Mouse (Mus musculus) lung, adult 2 months (tissue): ENCODE data around the gene Mlph. TPM values are rescaled to one million over a fixed set of nuclear protein-coding genes. Genes with fewer than 3 reads are reported as not detected.

ENCODE experiments used
- DNase-seq: peaks from one replicate; pipeline ENCODE4 v3.0.0; 2022
- H3K4me1 ChIP-seq: fragments of 200-500 bp; 2 replicates; pipeline ENCODE4 v1.6.1; 2011; ENCODE audit warnings: low read length; ENCODE audit not compliant: control insufficient read depth, insufficient read depth
- H3K4me3 ChIP-seq: fragments of 200-500 bp; replicated peaks from 2 replicates; pipeline ENCODE3; 2011; ENCODE audit warnings: low read depth, mild to moderate bottlenecking, control low read depth, low read length; ENCODE audit errors: extremely low read depth
- CTCF ChIP-seq: fragments of 200-500 bp; IDR thresholded peaks from 2 replicates; pipeline ENCODE4 v1.5.1; 2011; ENCODE audit warnings: mild to moderate bottlenecking, low read length, control low read depth; ENCODE audit not compliant: insufficient read depth
- POLR2A ChIP-seq: fragments of 200-500 bp; IDR thresholded peaks from 2 replicates; pipeline ENCODE4 v1.6.1; 2011; ENCODE audit warnings: low read depth, mild to moderate bottlenecking, control low read depth, low read length, borderline replicate concordance; ENCODE audit errors: extremely low read depth
- WGBS: fragments of 180-500 bp; shearing (Covaris S2); methylation state at CpG from one replicate; pipeline ENCODE4 v1.1.7; 2018; 5-methylcytosine and 5-hydroxymethylcytosine counted together
- polyA plus RNA-seq: library from polyadenylated mRNA; depleted of rRNA; stranded (reverse); fragments of >200 nt; gene quantifications from 2 replicates; pipeline ENCODE4 v1.2.3, GENCODE M21; 2012

The Mlph gene
- polyA plus RNA-seq, 1 experiment: 13.5 TPM

DNA sequence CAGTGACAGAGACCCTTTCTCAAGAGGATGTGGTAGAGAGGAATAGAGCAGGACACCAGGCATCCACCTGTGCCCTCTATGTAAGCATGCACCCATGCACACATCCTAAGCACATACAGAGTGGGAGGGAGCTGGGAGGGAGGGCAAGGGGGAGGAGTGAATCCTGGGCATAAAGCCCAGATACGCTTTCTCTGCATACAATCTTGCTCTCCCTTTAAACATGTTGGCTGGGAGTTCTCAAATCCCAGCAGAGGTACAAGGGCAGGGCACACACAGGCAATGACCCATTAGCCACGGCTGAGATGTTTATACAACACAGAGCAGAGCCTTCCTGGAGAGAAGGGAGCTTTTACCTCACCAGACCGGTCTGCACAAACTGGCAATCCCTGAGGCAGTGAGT is 48.1 kb downstream of the Mlph start:
- WGBS: 24% methylated on average over 3 of the region's 3 CpGs
- no peak for TF ChIP-seq CTCF
- TF ChIP-seq POLR2A: no peak
- DNase-seq: no peak

DNA sequence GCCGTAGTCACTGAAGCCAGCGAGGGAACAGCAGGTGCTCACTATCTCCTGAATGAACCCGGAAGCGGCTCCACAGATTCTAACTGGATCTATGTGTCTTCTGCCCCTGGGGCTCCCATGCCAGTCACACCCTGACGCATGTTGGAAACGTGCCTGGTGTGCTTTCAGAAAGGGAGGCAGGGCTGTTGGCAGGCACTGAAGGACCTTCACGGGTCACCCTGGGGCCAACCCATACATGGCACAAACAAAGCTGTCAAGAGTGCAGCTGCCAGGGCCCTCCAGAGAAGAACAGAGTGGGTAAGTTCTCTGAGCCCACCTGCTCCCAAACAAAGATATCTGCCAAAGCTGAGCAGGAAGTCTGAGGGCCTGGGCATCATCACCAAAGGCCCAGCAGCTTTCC is 52.7 kb downstream of the Mlph start:
- DNase-seq: peak; percentile 49
- Histone ChIP-seq H3K4me3 (no peak overlapping the region), H3K4me1 (peaks cover 2% of the 10 kb centered on the region; the same call in 1 of the 2 replicates)
- WGBS: 45% methylated on average over 7 of the region's 7 CpGs
- no peak for TF ChIP-seq CTCF
- no peak for TF ChIP-seq POLR2A

More for the DNA sequence above, 48.1 kb downstream of the Mlph start:
- H3K4me3 ChIP-seq: no peak overlapping the region
- peaks cover 2% of the 10 kb centered on the region; the same call in 1 of the 2 replicates for H3K4me1 ChIP-seq

DNA sequence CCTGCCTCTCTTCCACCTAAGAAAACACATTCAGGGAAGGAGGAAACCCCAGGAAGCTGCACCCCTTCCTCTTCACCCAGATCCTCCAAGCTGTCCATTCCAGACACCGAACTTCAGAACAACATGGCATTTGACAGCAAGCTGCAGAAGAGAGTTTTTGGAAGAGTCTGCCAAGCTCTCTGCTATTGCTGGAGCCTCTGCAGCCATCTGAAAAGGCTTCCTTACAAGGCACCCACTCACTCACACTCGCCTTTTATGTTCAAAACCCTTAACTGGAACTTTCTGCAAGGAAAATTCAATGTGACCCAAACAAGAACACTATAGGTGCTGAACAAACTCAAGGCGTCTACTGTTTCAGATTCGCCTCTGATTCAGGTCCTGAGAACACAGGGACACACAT is 53.8 kb downstream of the Mlph start:
- H3K4me1 ChIP-seq: peaks cover 5% of the 10 kb centered on the region; the same call in 1 of the 2 replicates
- 56% methylated on average over 4 of the region's 4 CpGs for WGBS
- DNase-seq: no peak
- no peak overlapping the region for H3K4me3 ChIP-seq
- TF ChIP-seq POLR2A: no peak
- TF ChIP-seq CTCF: no peak

GRCm38 (mm10) chr1:90969347-90969784 is 54.5 kb downstream of the Mlph start, which contains the start of gene Rab17:
TSS of gene Rab17 (minus strand) at chr1:90969661.
- TF ChIP-seq CTCF (no peak), POLR2A (no peak)
- peak; percentile 70 for DNase-seq
- H3K4me1 ChIP-seq: peaks cover 5% of the 10 kb centered on the region; the same call in 1 of the 2 replicates
- 35% methylated on average over 9 of the region's 9 CpGs for WGBS
- H3K4me3 ChIP-seq: peak within 1 kb of the TSS; percentile 26

GRCm38 (mm10) chr1:90969881-90970390 is 55.1 kb downstream of the Mlph start:
- WGBS: 58% methylated on average over 10 of the region's 10 CpGs
- H3K4me3 ChIP-seq: no peak overlapping the region
- TF ChIP-seq CTCF: no peak
- no peak for TF ChIP-seq POLR2A
- no peak for DNase-seq
- H3K4me1 ChIP-seq: peaks cover 7% of the 10 kb centered on the region; the same call in 1 of the 2 replicates

DNA sequence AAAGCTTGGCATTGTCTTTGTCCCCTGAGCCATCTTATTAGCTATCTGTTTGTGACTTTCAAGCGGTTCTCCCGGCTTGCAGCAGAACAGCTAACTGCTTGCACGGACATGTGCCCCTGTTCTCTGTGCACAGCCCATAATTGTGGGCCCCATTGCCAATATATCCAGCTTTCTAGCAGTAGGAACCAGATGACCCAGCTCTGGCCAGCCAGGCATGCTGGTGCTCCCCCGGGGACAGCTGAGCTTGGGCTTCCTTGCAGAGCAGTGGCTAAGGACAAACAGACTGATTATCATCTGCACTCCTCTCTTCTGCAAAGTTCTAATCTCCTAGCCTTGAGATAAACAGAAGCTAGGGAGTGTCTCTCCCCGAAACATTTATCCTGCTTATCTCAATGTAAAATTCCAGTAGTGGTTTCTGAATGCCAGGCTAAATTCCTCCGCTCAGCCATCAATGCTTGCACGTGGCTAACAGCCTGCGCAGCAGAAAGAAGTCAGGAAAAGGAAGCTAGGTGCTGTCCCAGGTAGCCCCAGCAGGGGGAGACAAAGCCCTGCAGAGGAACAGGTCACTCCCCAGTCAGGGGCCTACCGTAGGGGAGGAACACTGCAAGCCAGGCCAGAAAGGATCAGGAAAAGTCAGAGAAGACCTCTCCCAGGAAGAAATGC is 58.2 kb downstream of the Mlph start:
- TF ChIP-seq CTCF (peak; percentile 97), POLR2A (no peak)
- Histone ChIP-seq H3K4me3 (no peak overlapping the region), H3K4me1 (peaks cover 7% of the 10 kb centered on the region; the same call in 1 of the 2 replicates)
- WGBS: 26% methylated on average over 9 of the region's 9 CpGs
- DNase-seq: peak; percentile 94

DNA sequence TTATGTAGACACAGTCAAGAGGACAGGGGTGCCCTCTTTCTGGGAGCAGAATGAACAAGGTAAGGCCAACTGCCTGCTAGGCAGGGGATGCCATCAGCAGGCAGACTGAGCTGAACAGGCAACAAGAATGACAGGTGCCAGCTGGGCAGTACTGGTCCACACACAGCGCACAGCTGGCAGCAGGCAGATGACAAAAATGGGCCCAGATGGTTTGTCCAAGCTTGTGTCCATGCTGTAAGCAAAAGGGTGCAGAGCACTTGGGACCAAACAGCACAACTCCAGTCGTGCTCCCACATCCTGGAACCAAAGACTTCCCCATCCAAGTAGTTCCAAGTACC is 58.7 kb downstream of the Mlph start:
- no peak overlapping the region for H3K4me3 ChIP-seq
- WGBS: 71% methylated on average over 2 of the region's 2 CpGs
- DNase-seq: no peak
- no peak for TF ChIP-seq CTCF
- TF ChIP-seq POLR2A: no peak
- H3K4me1 ChIP-seq: peaks cover 7% of the 10 kb centered on the region; the same call in 1 of the 2 replicates

- no peak overlapping the region for H3K4me3 ChIP-seq
- 49% methylated on average over 12 of the region's 12 CpGs for WGBS
- DNase-seq: no peak
- no peak for TF ChIP-seq POLR2A
- TF ChIP-seq CTCF: no peak
- H3K4me1 ChIP-seq: peaks cover 7% of the 10 kb centered on the region; the same call in 1 of the 2 replicates
These were observed 60.2 kb downstream of the Mlph start for GRCm38 (mm10) chr1:90974906-90975649.

- DNase-seq: no peak
- WGBS: 96% methylated on average over 4 of the region's 4 CpGs
- no peak for TF ChIP-seq POLR2A
- TF ChIP-seq CTCF: no peak
- no peak overlapping the region for H3K4me3 ChIP-seq
- peaks cover 7% of the 10 kb centered on the region; the same call in 1 of the 2 replicates for H3K4me1 ChIP-seq
These were observed 61.1 kb downstream of the Mlph start for GRCm38 (mm10) chr1:90975960-90976359.
